Mouse (Mus musculus) layer of hippocampus, postnatal 14 days (tissue): Measurements from ENCODE around the gene Steap1. TPM values are rescaled to one million over a fixed set of nuclear protein-coding genes. Genes with fewer than 3 reads are reported as not detected.

Source experiments
- DNase-seq, 2 experiments: peaks; one replicate each; pipeline ENCODE4 v3.0.0; 2021 to 2022; ENCODE audit warnings: low spot score in 2 of 2, mixed read lengths in 1 of 2
- long read RNA-seq, 2 experiments: library from polyadenylated mRNA; stranded (forward); transcript quantifications; one replicate each; pipeline ENCODE4 v2.0.0; 2021
- total RNA-seq, 2 experiments: library from RNA; stranded (reverse); gene quantifications; 2 replicates each; pipeline ENCODE4 v1.2.3; 2021

The Steap1 gene
- 1 to 10 TPM; 1.1 to 2.7 TPM for total RNA-seq
- long read RNA-seq, experiment 1, partial matches to known transcripts = 0 of 1 reads
- long read RNA-seq, experiment 1, other reads (novel, unspliced or antisense) = 0 of 1 reads
- long read RNA-seq, experiment 2, partial matches to known transcripts = 0 of 4 reads
- long read RNA-seq, experiment 2, other reads (novel, unspliced or antisense) = 1 of 4 reads

DNA sequence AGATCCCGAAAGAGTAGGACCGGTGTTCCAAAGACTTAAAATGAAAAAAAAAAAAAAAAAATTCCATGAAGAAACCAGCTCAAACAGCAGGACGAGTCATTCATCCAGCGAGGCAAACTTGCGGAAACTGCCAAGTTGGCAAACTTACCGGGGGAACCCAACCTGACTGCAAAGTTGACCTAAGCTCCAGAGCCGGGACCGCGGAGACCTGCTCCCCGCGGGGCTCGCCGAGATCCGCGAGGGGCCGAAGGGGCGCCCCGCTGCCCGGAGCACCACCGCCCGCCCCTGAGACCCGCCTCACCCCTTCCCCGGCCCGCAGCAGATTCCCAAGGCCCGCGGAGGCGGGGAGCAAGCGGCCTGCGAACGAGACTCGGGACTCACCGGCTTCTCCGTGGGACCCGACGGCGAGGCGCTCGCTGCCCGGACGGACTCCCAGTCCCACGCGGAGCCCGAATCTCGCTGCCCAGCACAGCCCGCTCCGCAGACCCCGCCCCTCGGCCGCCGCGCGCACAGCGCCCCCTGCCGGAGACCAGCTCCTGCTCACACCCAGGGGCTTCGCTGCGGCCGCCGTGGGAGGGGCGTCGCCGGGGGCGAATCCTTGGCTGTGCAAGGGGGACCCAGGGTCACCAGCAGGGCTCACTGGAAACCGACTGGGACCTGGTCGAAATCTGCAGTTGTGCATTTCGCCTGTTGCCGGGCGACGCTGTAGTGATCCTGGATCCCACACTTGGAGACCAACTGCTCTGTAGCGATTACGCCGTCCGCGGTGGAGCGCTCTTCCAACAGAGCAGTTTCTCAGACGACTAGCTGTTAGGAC lies at the start of gene Steap1:
Gene Steap1 (minus strand): TSS at position 461 of the 817 bp plus-strand sequence.
- peak; percentile 76 to 79 for DNase-seq

DNA sequence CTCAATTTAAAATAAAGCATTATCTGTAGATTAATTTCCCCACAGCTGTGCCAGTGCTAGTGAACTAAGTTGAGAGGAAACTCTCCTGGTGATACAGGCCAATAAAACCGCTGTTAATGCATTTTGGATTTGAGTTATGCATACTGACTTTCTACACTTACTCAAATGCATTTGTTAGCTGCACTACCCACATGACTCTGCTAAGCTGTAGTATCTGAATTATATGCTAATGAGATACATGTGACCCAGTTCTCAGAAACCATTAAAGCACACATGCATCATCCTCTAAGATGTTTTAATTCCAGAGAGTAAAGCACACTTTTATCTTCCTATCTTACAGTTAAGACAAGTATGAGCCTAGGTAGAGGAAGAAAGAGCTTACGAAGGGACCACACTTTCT lies 38.0 kb upstream of the Steap1 start:
- DNase-seq = no peak

DNA sequence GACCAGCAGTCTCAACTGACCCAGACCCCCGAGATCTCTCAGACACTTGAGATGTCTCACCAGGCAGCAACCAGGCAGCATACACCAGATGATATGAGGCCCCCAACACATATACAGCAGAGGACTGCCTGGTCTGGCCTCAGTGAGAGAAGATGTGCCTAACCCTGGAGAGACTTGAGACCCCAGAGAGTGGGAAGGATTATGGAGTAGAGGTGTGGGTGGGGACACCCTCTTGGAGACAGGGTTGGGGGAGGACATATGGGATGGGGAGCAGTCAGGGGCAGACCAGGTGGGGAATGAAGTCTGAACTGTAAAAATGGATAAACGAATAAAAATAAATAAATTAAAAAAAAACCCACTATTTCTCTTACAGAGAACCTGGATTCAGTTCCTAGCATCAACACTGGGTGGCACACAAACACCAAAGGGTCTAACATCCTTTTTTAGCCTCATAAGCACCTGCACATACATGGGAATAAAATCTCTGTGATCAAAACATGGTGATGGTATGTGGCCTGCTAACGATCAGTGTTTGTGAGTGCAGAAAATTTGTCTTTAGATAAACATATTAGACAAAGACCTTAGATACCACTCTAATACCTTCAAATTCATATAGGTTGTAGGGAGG lies 7.4 kb upstream of the Steap1 start:
- DNase-seq = no peak

DNA sequence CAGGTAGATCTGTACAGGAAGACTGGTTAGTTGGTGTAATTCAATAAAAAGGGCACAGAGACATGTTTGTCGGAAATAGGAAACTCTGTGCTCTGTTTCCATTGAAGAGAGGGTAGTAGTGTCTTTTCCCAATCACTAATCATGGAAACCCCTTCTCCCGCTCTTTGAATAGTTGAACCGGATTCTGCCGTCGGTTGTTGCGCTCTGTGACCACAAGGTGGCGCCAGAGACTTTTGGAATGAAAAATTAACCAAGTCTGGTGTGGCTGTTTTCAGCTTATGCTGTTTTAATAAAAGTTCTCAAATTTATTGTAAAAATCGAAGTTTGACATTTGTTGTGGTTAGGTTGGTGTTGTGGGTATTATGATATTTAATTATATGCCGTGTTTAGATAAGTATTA lies 5.9 kb upstream of the Steap1 start:
- DNase-seq = peak; percentile 66 to 74

DNA sequence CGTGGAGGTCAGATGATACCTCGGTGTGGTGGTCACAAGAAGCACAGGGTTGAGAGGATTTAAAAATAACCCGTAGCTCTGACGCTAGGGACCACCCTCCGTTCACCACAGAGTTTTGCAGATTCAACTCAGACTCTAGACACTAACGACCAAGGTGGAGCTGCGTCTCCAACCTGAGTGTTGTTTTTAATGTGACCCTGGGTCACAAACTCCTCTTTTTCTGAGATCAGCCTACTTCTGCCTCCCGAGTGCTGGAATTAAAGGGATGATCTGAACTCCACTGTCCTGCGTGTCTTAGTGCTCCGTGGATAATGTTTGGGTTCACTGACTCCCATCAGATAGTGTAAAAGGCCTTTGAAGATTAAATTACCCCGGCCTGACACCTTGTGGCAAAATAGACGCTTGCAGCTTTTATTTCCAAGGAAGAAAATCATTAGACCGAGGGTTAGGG lies 671 bp upstream of the Steap1 start:
- peak; percentile 45 to 65 for DNase-seq

DNA sequence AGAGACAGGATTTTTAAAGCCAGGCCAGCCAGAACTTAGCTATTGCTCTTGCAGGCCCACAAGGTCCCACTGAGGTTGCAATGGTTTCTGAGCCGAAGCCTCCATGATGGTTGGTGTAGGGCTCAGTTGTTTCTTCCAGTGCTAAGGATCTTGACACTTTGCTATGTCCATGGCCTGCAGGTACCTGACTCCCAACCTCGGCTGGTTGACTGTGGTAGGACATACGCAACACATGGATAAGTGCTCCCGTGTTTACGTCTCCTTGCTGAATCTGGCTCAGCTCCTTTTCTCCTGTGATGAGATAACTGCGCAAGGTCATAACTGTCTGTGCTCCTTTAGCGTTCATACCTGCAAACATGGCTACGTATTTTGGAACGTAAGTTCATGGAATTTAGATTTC lies 14.7 kb downstream of the Steap1 start:
- DNase-seq = no peak

DNA sequence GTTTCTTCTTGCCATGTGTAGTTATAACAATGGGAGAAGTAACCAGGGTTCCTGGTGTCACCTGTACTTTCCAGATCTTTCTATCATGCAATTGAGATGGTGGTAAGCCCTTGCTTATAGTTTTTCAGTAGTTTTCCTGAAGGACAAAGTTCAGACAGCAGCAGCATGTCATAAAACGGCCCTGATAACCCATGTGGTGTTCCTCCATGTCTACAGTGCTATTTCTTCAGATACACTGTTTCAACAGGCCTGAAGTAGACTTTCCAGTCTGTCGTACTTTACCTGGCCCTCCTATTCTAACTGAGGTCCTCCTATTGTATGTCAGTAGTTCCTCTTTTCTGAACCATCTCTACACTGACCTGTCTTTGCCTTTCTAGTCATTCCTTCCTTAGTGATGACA lies 16.3 kb downstream of the Steap1 start:
- DNase-seq = no peak

DNA sequence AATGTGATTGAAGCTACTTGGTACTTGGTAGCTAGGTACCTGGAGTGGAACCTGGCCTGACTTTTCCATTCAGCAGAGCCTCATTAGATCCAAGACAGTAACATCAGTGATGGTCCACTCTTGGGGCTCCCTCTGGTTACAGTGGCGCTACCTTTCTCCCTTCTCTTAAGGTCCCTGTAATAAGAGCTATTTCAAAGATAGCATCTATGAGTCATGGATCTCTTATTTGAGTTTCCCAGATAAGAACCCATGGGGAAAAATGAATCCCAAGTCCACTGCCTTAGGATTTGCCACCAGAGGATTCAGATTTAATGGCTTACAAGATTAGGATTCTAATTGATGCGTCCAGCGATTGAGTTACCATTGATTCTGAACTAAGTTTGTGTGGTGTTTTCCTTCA lies 16.9 kb downstream of the Steap1 start:
- no peak for DNase-seq

DNA sequence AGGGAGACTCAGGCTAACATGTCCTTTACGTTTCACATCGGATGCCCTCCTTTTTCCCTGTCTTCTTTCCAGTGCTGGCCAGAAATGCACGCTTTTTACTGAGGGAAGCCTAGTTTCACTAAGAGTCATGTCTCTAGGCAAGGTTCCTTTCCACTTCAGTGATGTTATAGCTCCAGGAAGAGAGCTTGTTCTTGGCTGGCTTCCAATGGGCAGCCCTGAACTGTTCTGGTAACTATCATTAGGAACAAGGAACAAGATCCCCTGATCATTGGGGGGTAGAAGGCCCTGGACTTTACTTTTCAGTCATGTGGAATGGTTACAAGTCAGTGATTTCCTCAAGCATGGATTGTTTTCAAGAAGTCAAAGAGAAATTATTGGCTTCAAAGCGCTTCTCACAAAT lies 19.2 kb downstream of the Steap1 start:
- no peak for DNase-seq

DNA sequence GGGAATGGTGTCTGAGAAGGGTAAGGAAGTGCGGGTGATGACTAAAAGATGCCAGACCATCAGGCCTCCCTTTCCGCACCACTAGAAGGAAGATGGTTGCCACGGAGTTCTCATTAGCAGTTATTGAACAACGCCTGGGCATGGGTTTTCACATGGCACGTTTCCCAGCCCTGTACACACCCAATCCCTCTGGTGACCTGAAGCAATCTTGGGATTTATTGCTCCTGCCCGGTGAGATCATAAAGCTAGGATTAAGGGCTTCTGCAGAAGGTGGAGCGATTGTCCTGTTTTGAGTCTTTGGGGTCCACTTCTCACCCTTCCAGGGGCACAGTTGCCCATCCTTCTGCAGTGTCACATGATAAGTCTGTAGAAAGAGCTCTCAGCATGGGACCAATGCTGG lies 26.9 kb downstream of the Steap1 start:
- no peak for DNase-seq

DNA sequence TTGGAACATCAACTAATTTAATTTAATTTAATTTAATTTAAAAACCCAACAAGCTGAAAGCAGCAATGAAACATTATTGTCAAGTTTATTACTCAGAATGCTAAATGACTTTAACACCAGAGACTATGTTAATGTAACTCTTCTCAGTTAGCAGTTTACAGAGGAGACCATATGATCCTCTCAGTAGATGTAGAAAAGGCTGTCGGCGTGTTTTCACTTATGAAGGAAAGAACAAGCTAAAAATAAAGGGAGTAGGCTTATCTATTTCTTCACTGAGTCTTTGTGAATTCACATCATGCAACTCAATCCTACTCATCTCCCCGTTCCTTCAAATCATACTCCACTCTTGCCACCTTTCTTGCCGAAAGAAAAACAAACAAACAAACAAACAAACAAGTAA lies 38.1 kb downstream of the Steap1 start:
- no peak for DNase-seq

DNA sequence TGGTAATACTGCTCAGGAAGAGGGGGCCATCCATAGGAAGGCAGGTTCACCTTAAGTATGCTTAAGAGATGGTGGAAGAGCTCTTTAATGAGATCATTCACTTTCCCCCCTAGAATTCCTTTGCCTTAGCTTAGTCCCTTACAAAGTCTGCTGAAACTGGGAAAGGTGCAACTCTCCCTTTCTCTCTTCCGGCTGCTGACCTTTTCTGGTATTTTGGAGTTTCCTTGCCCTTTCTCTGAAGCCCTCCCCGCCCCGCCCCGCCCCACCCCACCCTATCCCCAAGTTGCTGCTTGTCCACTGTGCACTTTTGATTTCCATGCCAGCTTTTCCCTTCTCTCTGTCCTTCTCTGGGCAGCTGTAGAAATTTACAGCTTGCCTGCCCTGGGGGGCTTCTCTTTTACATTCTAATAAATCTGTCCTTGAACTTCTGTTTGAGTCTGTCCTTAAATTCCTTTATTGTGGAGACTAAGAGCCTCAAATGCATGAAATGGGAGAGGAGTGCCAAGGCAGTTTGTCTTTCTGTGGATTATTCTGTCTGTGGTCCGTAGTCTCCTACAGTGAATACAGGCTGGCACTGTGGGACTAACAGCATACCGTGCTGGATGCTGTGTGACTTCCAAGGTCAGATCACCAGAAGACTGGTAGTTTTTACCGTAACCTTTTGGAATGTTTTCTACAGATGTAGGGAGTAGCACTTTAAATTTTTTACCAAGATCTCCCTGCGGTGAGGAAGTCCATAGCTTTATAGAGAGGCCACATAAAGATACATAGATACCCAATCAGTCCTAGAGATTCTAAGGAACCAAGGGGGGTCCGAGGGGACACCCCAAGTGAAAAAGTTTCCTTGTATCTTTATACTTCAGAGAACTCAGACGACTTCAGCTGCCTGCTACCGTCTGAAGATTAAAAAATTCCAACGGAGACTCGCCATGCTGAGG lies 41.5 kb downstream of the Steap1 start:
- DNase-seq = no peak

DNA sequence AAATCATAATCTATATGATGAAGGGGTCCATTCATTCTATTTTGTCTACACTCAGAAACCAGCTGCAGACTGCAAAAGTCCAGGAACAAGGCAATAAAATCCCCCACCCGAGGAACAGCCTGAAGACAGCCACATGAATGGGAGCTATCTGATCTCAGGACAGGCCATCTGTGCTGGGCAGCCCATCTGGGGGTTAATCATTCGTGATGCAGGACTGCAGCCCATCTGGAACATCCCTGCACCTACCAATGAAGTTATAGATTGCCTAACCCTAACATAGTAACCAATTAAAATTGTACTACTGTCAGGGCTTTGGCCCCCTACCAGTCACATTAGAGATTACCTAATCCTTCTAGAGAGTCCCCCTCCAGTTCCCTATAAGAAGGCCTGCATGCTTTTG lies 44.1 kb downstream of the Steap1 start:
- no peak for DNase-seq

DNA sequence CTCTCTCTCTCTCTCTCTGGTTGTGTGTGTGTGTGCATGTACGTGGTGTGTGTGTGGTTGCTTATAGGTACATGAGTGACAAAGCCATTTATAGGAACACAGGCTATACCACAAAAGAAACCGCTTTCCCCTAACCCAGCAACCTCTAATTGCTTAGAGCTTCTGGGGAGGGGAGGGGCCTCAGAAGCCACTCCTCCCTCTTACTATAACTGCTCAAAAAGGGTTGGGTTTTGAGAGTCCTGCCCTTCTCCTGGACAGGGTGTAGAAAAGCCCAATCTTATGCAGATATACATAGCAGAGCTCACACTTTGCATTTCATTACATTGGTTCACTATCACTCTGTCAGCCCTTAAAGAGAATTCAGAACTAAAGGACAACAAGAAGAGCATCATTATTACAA lies 48.7 kb downstream of the Steap1 start:
- DNase-seq = no peak

DNA sequence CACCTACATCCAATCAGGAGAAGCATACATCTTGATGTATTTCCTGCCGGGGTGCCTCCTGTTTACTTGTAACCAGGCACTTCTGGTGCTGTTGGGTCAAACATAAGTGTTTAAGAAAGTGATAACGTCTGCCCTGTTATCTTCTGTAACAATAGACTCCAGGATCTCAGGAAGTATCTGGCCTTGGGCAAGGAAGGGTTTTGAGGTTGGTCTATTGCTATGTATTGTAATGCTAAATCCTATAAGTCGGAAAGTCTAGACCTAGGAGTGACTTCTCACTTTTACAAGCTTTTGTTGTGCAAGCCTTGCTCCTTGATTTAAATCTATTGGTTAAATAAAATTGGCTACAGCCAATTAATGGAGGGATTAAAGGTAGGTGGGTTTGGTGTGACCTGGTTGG lies 50.3 kb downstream of the Steap1 start:
- no peak for DNase-seq

DNA sequence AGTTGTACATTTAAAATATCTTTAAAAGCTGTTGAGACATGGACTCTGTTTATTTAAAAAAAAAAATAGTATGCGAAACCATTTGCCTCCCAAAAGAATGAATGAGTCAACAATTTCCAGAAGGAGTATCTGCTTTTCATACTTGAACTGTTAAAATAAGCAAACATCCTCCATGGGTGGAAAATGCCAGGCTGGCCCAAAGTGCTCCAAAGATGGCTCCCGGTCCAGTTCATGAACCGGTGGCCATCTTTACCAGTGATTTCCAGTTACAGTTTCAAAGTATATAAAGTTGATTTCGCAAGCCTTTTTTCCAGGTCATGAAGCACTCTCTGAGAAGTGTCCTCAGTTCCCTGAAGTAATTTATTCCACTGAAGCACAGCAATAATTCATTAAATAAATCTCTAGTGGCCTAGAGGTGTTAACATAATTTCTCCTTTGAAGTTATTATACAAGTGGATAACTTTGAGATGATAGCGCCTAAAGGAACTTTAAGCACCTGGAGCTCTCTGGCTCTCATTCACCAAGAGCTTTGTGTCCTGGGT lies 53.7 kb downstream of the Steap1 start:
- DNase-seq = no peak

DNA sequence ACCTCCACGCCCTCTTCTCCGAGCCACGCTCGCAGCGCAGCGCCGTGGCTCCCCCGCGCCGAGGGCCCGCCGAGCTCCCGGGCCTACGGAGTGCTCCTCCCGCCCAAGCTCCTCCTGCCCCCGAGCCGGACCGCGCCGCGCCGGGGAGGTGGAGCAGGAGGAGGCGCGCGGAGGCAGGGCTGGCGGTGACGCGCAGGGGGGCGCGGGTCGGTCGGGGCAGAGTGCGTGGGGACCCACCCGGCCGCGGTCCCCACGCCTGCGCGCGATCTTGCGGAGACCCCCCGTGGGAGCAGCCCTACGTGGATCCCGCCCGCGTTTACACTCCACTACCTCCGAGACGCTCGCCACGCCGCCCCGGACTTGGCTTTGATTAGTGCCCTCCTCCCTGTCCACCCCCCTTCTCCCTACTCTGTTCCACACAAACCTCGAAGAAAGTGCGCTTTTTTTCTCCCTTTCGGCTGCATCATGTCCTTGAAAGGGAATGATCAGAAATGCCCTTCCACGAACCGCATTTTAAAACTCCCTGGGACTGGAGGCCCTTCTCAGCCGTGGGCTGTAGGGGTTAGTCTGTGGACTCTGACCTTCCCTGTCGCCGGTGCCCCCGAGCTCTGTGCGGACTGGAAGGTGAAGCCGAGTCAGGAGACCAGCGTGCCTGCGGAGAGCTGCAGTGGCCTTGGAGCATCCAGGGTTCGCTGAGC lies 55.0 kb downstream of the Steap1 start, which contains the start of gene Steap2:
Gene Steap2 (minus strand): TSS at position 623 of the 698 bp plus-strand sequence.
- DNase-seq = peak; percentile 8 to 11

DNA sequence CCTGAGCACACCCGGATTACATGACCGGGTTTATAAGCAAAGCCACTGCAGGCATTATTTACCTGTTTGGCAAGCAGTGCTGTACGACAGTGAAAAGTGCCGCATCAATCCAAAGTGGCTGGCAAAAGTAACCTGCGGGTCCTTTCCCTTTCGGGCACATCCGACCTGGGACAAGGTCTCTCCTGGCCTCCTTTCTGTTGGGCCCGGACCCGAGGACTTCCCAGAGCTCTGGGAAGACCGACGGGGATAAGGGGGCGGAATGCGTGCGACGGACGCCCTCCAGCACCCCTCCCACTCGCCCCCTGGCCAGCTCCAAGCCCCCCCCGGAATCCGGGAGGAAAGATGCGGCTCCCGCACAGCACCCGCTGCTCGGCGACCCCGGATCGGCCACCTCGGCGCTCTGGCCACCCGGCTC lies 55.6 kb downstream of the Steap1 start:
- no peak for DNase-seq

DNA sequence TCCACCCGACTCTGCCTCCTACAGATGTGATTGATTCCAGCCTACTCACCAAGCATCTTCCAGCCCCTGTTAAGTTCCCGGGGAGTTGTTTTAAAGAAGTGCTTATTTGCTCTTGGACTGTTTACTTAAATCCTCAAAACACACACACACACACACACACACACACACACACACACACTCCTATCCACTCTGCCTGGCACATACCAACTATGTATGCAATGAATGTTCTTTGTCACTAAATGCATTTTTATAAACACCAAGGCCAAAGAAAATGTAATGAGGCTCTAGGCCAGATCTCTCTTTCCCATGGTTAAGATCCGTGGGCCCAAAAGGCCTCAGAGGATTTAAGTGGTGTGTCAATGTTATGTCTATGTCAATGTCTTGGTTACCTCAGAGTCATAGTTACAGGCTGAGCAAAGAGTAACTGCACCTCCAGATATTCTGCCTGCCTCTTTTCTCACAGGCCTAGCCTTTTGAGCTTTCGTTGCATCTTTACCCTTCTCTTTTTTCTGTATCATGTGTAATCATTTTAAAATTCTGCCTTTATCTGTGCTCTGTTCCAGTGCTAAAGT lies 56.9 kb downstream of the Steap1 start:
- no peak for DNase-seq
